Mouse (Mus musculus) adipocyte (in vitro differentiated cells): ENCODE results near the gene Cox6b2.
A peak's percentile ranks its signal among the peaks of the same experiment; 100 is the strongest.

Source experiments
- DNase-seq: peaks from one replicate; pipeline ENCODE4 v3.0.0-alpha.2; 2016; ENCODE audit warnings: low spot score

Cox6b2 gene

DNA sequence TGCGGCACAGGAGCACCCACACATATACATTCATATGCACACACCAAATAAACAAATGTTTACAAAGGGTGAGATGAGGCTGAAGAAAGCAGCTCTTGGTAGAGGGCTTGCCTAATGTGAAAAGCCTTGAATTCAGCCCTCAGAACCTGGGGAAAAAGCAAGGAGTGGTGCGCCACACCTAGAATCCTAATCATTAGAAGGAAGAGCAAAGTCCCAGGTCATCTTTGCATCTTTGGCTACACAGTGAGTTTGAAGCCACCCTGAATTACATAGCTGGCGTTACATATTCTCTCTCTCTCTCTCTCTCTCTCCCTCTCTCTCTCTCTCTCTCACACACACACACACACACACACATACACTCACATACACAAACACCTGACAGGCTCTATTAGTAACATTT is 33.6 kb downstream of the Cox6b2 start:
- no peak for DNase-seq

DNA sequence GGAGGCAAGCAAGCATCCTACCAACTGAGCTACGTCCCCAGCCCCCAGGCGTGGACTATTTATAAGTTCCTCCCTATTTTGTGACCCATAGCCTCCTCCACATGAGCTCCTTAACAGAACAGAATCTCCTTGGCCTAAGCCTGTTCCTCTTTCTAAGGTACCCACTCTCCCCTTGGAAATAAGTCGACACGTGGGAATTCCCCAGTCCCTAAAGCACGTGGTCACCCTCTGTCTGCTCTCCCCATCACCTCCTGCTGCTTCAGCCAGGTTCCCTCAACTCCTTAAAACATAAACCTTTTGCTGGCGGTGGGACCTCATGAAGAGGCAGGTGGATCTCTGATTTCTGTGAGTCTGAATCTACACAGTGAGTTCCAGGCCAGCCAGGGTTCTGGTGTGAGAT is 35.9 kb downstream of the Cox6b2 start:
- DNase-seq: no peak

DNA sequence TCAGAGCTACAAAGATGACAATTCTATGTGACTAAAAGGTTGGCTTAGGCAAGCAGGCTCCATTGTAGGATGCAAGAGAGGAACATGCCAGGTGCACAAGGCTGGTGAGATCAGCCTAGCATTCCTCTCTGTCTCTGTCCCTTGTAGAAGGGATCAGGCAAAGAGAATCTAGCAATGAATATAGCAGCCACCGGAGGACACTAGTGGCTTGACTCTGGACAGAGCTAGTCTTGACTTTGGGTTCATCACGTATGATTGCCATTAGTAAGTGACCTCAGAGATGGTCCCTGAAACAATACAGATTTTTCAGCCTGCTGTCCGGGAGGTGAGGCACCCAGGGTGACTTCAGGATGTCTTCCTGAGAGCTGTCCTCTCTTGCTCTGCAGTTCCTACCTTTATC is 40.3 kb downstream of the Cox6b2 start:
- DNase-seq: peak; percentile 32

DNA sequence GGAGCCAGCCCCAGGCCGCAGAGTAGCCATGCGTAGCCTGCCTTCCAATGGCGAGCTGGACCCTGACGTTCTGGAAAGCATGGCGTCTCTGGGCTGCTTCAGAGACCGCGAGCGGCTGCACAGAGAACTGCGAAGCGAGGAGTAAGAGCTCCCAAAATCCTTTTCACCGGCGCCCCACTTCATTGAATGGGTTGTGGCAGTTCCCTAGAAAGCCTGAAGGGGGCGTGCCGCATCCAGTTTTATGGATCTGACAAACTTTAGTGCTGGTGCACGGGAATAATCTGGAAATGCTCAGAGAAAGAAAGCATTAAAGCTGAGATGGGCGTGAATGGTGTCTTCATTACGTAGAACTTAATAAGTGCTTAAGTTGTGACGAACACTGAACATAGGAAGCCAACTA is 47.8 kb downstream of the Cox6b2 start:
- no peak for DNase-seq

DNA sequence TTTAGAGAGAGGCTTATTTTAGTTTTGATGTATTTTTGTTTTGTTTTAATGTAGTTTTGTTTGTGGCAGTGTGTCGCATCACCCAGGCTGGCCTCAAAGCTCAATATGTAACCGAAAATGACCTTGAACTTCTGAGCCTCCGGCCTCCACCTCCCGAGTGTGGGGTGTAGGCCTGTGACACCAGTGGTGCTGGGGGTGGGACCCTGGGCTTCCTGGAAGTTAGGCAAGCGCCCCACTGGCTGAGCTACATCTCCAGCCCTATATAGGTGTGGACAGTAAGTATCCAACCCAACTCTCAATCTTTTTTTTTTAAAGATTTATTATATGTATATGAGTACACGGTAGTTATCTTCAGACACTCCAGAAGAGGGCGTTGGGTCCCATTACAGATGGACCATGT is 49.7 kb downstream of the Cox6b2 start:
- DNase-seq: no peak

DNA sequence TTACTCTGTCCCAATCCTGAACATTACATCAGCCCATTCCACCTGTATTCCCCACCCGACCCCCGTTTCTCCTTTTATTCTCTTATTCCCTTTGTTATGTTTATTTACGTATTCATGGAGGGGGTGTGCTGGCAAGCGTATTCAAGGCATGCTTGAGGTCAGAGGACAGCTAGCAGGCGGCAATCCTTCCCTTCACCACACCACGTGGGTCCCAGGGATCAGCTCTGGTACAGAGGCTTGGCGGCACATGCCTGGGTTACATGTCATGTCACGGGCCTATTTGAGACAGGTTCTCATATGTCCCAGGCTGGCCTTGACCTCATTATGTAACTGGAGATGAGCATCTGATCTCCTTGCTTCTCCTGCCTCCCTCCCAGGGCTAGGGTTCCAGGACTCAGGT is 50.6 kb downstream of the Cox6b2 start:
- no peak for DNase-seq
